Mouse (Mus musculus) cerebellum, postnatal 36 days (tissue): Measurements from ENCODE around the gene Smim11.

Source experiments
- DNase-seq, 2 experiments: peaks; one replicate each; pipeline ENCODE4 v3.0.0; 2021 to 2022; ENCODE audit warnings: mixed read lengths in 2 of 2

Gene Smim11

DNA sequence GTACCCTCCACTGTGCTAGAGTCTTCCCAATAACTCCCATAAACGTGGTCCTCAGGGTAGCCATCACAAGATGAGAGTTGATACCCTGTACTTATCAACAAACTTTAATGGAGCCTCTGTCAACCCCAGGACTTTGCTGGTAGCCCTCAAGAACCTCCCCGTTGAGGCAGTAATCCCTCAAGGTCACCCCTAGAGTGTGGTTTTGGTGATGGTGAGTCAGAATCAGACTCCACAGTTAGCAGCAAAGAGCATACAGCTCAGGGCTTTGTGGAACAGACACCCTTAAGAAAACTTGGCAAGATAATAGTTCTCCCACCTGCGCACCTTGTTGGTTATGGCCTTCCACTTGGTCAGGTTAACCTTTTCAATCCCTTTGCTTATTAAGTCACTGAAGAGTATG, 19.3 kb downstream of the Smim11 start:
- no peak for DNase-seq

GRCm38 (mm10) chr16:92321341-92321740, 20.3 kb downstream of the Smim11 start, which contains the start of gene Fam243:
Fam243 (minus strand) TSS chr16:92321441.
- no peak for DNase-seq

- no peak for DNase-seq
These were observed 23.4 kb downstream of the Smim11 start for GRCm38 (mm10) chr16:92324309-92325061.

GRCm38 (mm10) chr16:92325062-92325406, 23.9 kb downstream of the Smim11 start:
- no peak for DNase-seq

DNA sequence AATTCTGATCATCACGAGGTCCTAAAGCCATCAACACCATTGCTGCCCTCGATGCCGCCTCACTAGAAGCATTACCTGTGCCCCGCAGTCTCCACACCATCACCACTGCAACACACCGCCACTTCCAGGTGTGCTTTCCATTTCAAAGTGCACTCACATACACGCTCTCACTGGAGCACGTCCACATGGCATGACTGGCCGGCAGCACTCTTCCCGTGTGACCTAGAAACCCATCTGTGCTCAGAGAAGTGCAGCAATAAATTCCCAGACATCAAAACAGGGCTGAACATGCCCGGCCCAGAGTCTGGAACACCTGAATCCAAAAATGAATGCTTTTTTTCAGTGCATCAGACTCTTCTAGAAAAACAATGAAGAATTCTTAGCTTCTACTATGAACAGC, 26.8 kb downstream of the Smim11 start:
- DNase-seq = peak; percentile 65 to 69

DNA sequence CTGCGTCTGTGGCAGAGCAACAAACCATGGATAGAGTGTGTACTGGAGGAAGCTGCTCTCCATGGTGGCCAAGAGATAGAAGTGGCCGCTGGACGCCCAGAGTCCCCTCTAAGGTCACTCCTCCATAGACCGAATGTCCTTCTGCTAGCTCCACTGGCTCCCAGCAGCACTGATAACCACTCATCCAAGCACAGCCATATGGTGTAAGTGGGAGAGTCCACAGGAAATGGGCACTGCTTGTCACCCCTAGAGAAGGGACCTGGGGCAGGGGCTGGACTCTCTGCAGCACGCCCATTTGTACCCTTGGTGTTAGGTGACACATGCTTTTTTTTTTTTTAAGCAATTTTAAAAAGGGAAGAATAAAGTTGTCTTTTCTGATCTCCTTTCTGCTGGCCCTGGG, 29.9 kb downstream of the Smim11 start:
- DNase-seq = peak; percentile 47 to 52

DNA sequence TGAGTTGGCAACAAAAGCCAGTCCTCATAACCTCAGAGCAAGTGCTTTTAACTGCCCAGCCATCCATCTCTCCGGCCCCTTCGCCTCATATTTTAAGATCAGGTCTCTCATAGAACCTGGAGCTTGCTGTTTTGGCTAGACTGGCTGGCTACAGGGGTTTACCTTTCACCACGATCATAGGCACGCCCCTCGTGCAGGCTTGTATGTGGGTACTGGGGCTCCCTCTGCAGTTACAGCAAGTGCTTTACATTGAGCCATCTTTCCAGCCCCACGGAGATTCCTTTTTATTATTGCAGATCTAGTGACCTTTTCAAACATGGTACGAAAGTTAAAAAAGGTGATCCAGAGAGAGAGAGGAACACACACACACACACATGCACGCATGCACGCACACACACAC, 33.5 kb downstream of the Smim11 start:
- no peak for DNase-seq

- DNase-seq = peak; percentile 80 to 85
These were observed 35.2 kb downstream of the Smim11 start for GRCm38 (mm10) chr16:92336280-92336679.

DNA sequence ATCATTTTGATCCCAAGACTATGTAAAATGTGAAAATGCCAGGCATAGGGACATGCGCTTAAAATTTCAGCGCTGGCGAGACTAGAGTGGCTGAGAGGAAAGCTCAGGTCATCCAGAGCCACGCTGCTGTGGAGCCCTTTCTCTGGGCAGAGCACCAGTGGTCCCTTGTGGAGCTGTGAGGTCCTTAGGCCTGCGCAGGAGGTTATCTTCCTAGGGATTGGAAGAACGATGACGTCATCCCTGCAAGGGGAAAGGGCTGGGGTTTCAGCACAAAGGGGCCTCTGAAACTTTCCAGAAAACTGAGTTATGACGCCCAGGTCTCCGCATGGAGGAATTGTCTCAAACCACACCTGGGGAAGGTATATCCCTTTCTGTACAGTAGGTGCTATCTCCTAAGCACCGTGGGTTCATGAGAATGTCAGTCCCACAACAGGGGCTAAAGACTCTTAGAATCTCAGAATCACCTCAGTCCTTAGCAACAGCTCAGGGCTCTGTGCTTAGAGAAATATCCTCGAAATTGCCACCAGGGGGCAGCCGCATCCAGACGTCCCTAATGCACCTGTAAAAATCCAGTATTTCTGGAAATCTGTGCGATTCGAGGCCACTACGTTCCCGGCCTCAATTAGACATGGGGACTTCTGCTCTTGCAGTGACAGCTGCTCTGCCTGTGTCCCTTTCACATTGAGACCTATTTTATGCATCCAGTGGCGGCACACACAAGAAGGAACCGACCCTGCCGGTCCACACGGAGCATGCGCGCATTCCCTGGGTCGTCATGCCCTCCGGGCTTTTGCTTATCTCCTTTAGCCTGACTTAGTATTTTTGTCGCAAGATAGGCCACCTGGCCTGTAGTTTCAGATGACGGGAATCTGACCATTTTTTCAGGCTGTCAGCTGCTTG, 39.8 kb downstream of the Smim11 start:
- peak; percentile 79 to 81 for DNase-seq

DNA sequence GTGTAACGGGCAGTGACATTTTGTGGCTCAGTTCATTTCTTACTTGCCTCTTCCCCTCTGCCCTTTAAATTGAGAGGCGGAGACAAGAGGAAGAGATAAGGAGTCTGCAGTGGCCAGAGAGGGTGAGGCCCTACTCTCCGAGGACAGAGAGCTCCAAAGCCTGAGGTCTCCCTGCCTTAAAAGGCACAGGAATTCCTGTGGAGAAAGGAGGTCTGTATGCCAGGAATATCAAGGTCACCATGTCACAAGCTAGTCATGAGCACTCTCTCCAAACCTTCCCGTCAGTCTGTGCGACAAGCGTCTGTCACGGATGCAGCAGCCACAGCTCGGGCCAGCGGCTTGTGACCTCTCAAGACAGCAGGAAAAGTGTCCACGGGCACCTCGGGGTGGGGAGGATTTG, 44.1 kb downstream of the Smim11 start:
- DNase-seq = no peak

GRCm38 (mm10) chr16:92346297-92346916, 45.3 kb downstream of the Smim11 start:
- DNase-seq = no peak

DNA sequence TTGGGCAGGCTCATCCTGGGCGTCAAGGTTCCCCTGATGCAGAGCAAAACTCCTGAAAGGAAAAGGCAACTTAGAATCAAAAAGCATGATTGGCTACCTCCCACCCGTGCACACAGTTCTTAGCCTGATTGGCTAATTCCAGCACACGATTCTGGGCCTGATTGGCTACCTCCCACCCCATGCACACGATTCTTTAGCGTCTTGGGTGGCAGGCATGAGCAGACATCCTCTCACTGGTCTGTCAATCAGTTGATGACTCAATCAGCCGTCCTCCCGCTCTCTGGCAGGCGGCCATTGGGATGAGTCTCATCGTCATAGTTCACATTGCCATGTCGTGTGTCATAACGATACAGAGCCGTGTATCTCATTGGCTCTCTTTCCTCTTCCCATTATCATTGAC, 47.9 kb downstream of the Smim11 start:
- DNase-seq = peak; percentile 34 to 46

GRCm38 (mm10) chr16:92353295-92353694, 52.2 kb downstream of the Smim11 start:
- DNase-seq = no peak

- no peak for DNase-seq
These were observed 52.8 kb downstream of the Smim11 start for GRCm38 (mm10) chr16:92353897-92354296.

GRCm38 (mm10) chr16:92355366-92355765, 54.3 kb downstream of the Smim11 start:
- no peak for DNase-seq

GRCm38 (mm10) chr16:92355982-92356381, 54.9 kb downstream of the Smim11 start:
- no peak for DNase-seq

- no peak for DNase-seq
These were observed 55.9 kb downstream of the Smim11 start for GRCm38 (mm10) chr16:92357023-92357422.

DNA sequence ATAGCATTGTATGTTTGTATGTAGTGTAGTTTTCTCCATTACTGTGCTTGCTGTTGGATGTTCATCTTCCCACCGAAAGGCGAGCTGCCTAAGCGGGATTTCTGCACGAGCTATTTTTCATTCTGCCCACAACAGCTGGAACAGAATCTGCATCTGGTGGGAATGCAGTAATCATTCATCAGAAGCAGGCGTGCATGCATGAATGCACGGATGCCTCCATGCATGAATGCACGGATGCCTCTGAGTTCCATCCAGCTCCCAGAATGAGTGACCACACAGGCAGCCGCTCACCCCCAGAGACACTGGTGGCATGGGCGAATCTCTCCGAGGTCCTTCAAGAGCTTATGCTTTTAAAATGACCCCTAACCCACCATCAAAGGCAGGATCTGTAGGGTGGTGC, 56.5 kb downstream of the Smim11 start:
- DNase-seq = no peak

GRCm38 (mm10) chr16:92358734-92359133, 57.6 kb downstream of the Smim11 start:
- no peak for DNase-seq

GRCm38 (mm10) chr16:92359229-92359628, 58.1 kb downstream of the Smim11 start, which contains the start of gene Kcne1:
Kcne1 (minus strand) TSS chr16:92359468.
- no peak for DNase-seq

DNA sequence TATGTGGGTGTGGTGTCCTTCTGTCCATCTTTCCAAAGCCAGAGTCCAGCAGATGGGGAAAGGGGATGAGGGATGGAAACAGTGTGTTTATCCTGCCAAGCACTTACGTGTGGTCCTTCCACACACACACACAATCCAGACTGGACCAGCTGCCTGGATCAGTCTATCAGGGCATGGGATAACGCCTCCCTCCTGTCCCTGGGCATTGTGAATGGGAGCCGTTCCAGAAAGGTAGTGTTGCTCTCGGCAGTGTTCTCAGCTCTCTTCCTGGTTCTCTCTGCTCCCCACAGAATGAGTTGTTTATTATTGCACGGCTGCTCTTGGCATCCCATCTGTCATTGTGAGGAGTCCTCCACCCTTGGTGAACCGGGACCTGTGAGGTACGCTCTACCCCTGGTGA, 59.6 kb downstream of the Smim11 start:
- no peak for DNase-seq
